Mouse (Mus musculus) brain, embryonic 14.5 days (tissue): ENCODE measurements at regions not wholly inside any gene's neighbourhood (a gene's known extent, or its start where the extent isn't known, plus 50 kb on each side); places are given as distances from the start of the nearest gene placed in this dataset.

Experiments
- CTCF ChIP-seq: fragments of 200-500 bp; IDR thresholded peaks from 2 replicates; pipeline ENCODE4 v1.5.1; 2012; ENCODE audit warnings: inconsistent platforms, mild to moderate bottlenecking, moderate library complexity, borderline replicate concordance; ENCODE audit not compliant: insufficient read depth, insufficient read length; ENCODE audit errors: extremely low read depth
- POLR2A ChIP-seq: fragments of 200-500 bp; IDR thresholded peaks from 2 replicates; pipeline ENCODE4 v1.6.1; 2012; ENCODE audit warnings: mild to moderate bottlenecking, inconsistent platforms, borderline replicate concordance; ENCODE audit not compliant: poor library complexity, insufficient read depth, insufficient read length, severe bottlenecking; ENCODE audit errors: extremely low read depth

DNA sequence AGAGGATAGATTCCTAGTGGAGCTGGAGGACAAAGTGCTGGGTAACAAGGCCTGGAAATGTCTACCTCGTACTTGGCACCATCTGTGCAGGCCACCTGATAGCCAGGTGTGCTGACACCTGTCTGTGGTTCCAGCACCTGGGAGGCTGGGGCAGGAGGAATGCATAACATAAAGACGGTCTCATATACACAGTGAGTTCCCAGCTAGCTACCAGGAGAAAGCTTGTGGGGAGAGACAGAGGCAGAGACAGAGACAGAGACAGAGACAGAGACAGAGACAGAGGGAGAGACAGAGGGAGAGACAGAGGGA is 299.7 kb upstream of the Cd180 start:
- TF ChIP-seq CTCF, result no peak
- no peak for TF ChIP-seq POLR2A
